Mouse (Mus musculus) lung, embryonic 14.5 days (tissue): Measurements from ENCODE around the gene Hnrnpul1. TPM values are rescaled to one million over a fixed set of nuclear protein-coding genes. Genes with fewer than 3 reads are reported as not detected.

Source experiments
- ATAC-seq: fragments of 200-750 bp; cut with Nextera tagmentation; 2 replicates; pipeline ENCODE4 v1.8.0; 2017; ENCODE audit warnings: mild to moderate bottlenecking, moderate TSS enrichment, moderate library complexity; ENCODE audit not compliant: insufficient read depth
- DNase-seq: peaks from one replicate; pipeline ENCODE4 v3.0.0-alpha.2; 2015
- H3K27ac ChIP-seq: fragments of 300-500 bp; sonication (generic); 2 replicates; pipeline ENCODE4 v1.5.1; 2014; ENCODE audit warnings: low read depth, mild to moderate bottlenecking, moderate library complexity
- H3K27me3 ChIP-seq: fragments of 300-500 bp; sonication (generic); 2 replicates; pipeline ENCODE4 v1.6.1; 2014; ENCODE audit warnings: low read length, control low read depth; ENCODE audit not compliant: insufficient read depth
- H3K36me3 ChIP-seq: fragments of 300-500 bp; sonication (generic); 2 replicates; pipeline ENCODE4 v1.6.1; 2014; ENCODE audit warnings: control low read depth; ENCODE audit not compliant: insufficient read depth
- H3K4me1 ChIP-seq: fragments of 300-500 bp; sonication (generic); 2 replicates; pipeline ENCODE4 v1.6.1; 2014; ENCODE audit warnings: antibody characterized with exemption, control low read depth; ENCODE audit not compliant: insufficient read depth
- H3K4me2 ChIP-seq: fragments of 300-500 bp; sonication (generic); 2 replicates; pipeline ENCODE4 v1.6.1; 2014; ENCODE audit warnings: mild to moderate bottlenecking
- H3K4me3 ChIP-seq: fragments of 300-500 bp; sonication (generic); 2 replicates; pipeline ENCODE4 v1.5.1; 2014; ENCODE audit warnings: low read depth, low read length
- H3K9ac ChIP-seq: fragments of 300-500 bp; sonication (generic); 2 replicates; pipeline ENCODE4 v1.6.1; 2014
- H3K9me3 ChIP-seq: fragments of 300-500 bp; sonication (generic); 2 replicates; pipeline ENCODE4 v1.6.1; 2016; ENCODE audit warnings: low read depth, low read length, control low read depth
- CTCF ChIP-seq: IDR thresholded peaks from 2 replicates; pipeline ENCODE4 v1.5.1; 2016; ENCODE audit warnings: antibody characterized with exemption, low read depth
- WGBS: fragments of 180-500 bp; shearing (Covaris S2); extraction: QIAGEN DNeasy Blood & Tissue Kit; methylation state at CpG from one replicate; pipeline ENCODE4 v1.1.7; 2014; 5-methylcytosine and 5-hydroxymethylcytosine counted together
- polyA plus RNA-seq: library from polyadenylated mRNA; unstranded; fragments of >200 nt; fragmentation: Nextera tagmentation; extraction: Ambion mirVana; gene quantifications from 2 replicates; pipeline ENCODE4 v1.2.1, GENCODE M21; 2014

Gene Hnrnpul1
- polyA plus RNA-seq, 1 experiment from 2014 or later: 80.3 TPM

- TF ChIP-seq CTCF: peak; percentile 95
- Histone ChIP-seq H3K27me3 (no peaks in the 10 kb centered on the region), H3K36me3 (peaks cover 66% of the 10 kb centered on the region), H3K9me3 (no peaks in the 10 kb centered on the region), H3K27ac (no peak overlapping the region), H3K4me3 (no peak overlapping the region), H3K9ac (no peak overlapping the region), H3K4me2 (no peak overlapping the region), H3K4me1 (no peaks in the 10 kb centered on the region)
- 57% methylated on average over 10 of the region's 10 CpGs for WGBS
- DNase-seq (peak; percentile 88), ATAC-seq (peak; percentile 49; the same call in 1 of the 2 replicates)
Observed at GRCm38 (mm10) chr7:25719761-25720610, 34.6 kb downstream of the Hnrnpul1 start.

GRCm38 (mm10) chr7:25718788-25719417, 35.7 kb downstream of the Hnrnpul1 start, which contains the start of gene Ccdc97:
Gene Ccdc97, minus strand, starts transcription at chr7:25719088.
- Histone ChIP-seq H3K36me3 (peaks cover 66% of the 10 kb centered on the region), H3K4me2 (peak within 1 kb of the TSS; percentile 58), H3K9ac (peak within 1 kb of the TSS; percentile 61), H3K4me1 (no peaks in the 10 kb centered on the region), H3K27me3 (no peaks in the 10 kb centered on the region), H3K4me3 (peak within 1 kb of the TSS; percentile 59), H3K9me3 (no peaks in the 10 kb centered on the region), H3K27ac (peak within 1 kb of the TSS; percentile 77)
- peak; percentile 79 for ATAC-seq
- TF ChIP-seq CTCF: no peak
- WGBS: 3% methylated on average over 32 of the region's 32 CpGs
- peak; percentile 98 for DNase-seq

GRCm38 (mm10) chr7:25717478-25717877, 37.1 kb downstream of the Hnrnpul1 start:
- Histone ChIP-seq H3K27ac (no peak overlapping the region), H3K27me3 (no peaks in the 10 kb centered on the region), H3K9me3 (no peaks in the 10 kb centered on the region), H3K9ac (no peak overlapping the region), H3K4me1 (no peaks in the 10 kb centered on the region), H3K4me2 (peak overlapping the region; percentile 58), H3K36me3 (peaks cover 65% of the 10 kb centered on the region), H3K4me3 (peak overlapping the region; percentile 59; the same call in 1 of the 2 replicates)
- ATAC-seq (no peak), DNase-seq (no peak)
- no peak for TF ChIP-seq CTCF
- 84% methylated on average over 3 of the region's 3 CpGs for WGBS

- no peaks in the 10 kb centered on the region for H3K9me3 ChIP-seq
- peaks cover 59% of the 10 kb centered on the region for H3K36me3 ChIP-seq
- 0 out of 2 replicates have a peak, but pooled peaks cover 4% of the 10 kb centered on the region for H3K4me1 ChIP-seq
- no peak for ATAC-seq
- no peak overlapping the region for H3K9ac ChIP-seq
- 96% methylated on average over 22 of the region's 22 CpGs for WGBS
- no peak for DNase-seq
- no peaks in the 10 kb centered on the region for H3K27me3 ChIP-seq
- no peak for TF ChIP-seq CTCF
- no peak overlapping the region for H3K4me3 ChIP-seq
- no peak overlapping the region for H3K4me2 ChIP-seq
- no peak overlapping the region for H3K27ac ChIP-seq
Observed at GRCm38 (mm10) chr7:25715731-25716271, 38.8 kb downstream of the Hnrnpul1 start.

GRCm38 (mm10) chr7:25714581-25714980, 40.0 kb downstream of the Hnrnpul1 start:
- H3K4me2 ChIP-seq: no peak overlapping the region
- no peak for TF ChIP-seq CTCF
- H3K27ac ChIP-seq: no peak overlapping the region
- no peaks in the 10 kb centered on the region for H3K9me3 ChIP-seq
- no peak for DNase-seq
- H3K36me3 ChIP-seq: peaks cover 51% of the 10 kb centered on the region
- no peak overlapping the region for H3K9ac ChIP-seq
- 92% methylated on average over 8 of the region's 8 CpGs for WGBS
- peaks cover 13% of the 10 kb centered on the region; the same call in 1 of the 2 replicates for H3K4me1 ChIP-seq
- ATAC-seq: no peak
- no peak overlapping the region for H3K4me3 ChIP-seq
- no peaks in the 10 kb centered on the region for H3K27me3 ChIP-seq

- no peaks in the 10 kb centered on the region for H3K27me3 ChIP-seq
- H3K4me2 ChIP-seq: no peak overlapping the region
- H3K9ac ChIP-seq: no peak overlapping the region
- peaks cover 15% of the 10 kb centered on the region; the same call in 1 of the 2 replicates for H3K4me1 ChIP-seq
- DNase-seq (no peak), ATAC-seq (no peak)
- TF ChIP-seq CTCF: no peak
- H3K36me3 ChIP-seq: peaks cover 51% of the 10 kb centered on the region
- 86% methylated on average over 9 of the region's 9 CpGs for WGBS
- no peaks in the 10 kb centered on the region for H3K9me3 ChIP-seq
- H3K4me3 ChIP-seq: no peak overlapping the region
- no peak overlapping the region for H3K27ac ChIP-seq
Observed at GRCm38 (mm10) chr7:25712801-25713200, 41.8 kb downstream of the Hnrnpul1 start.
